Mouse (Mus musculus) embryonic facial prominence, embryonic 11.5 days (tissue): ENCODE results near the gene Vmn1r10. TPM values are rescaled to one million over a fixed set of nuclear protein-coding genes. Genes with fewer than 3 reads are reported as not detected.

Experiments used
- ATAC-seq: fragments of 200-750 bp; cut with Nextera tagmentation; replicated peaks from 2 replicates; pipeline ENCODE4 v1.8.0; 2017; ENCODE audit warnings: low read depth; ENCODE audit not compliant: insufficient number of reproducible peaks, low FRiP score, low TSS enrichment
- DNase-seq: peaks from one replicate; pipeline ENCODE4 v3.0.0-alpha.2; 2015; ENCODE audit warnings: low spot score
- H3K27ac ChIP-seq: fragments of 300-500 bp; sonication (generic); replicated peaks from 2 replicates; pipeline ENCODE4 v1.5.1; 2014; ENCODE audit warnings: mild to moderate bottlenecking, low read depth, low read length, control low read depth
- H3K27me3 ChIP-seq: fragments of 300-500 bp; sonication (generic); 2 replicates; pipeline ENCODE4 v1.6.1; 2014; ENCODE audit warnings: mild to moderate bottlenecking, low read length, moderate library complexity, mixed read lengths; ENCODE audit not compliant: control insufficient read depth, insufficient read depth
- H3K36me3 ChIP-seq: fragments of 300-500 bp; sonication (generic); replicated peaks from 2 replicates; pipeline ENCODE4 v1.6.1; 2014; ENCODE audit warnings: low read depth, mild to moderate bottlenecking, low read length, moderate library complexity, mixed read lengths; ENCODE audit not compliant: control insufficient read depth, insufficient read depth
- H3K4me1 ChIP-seq: fragments of 300-500 bp; sonication (generic); 2 replicates; pipeline ENCODE4 v1.6.1; 2014; ENCODE audit warnings: low read length, mixed read lengths; ENCODE audit not compliant: control insufficient read depth, insufficient read depth
- H3K4me2 ChIP-seq: fragments of 300-500 bp; sonication (generic); 2 replicates; pipeline ENCODE4 v1.6.1; 2014; ENCODE audit warnings: low read depth, mild to moderate bottlenecking, control low read depth, low read length, moderate library complexity
- H3K4me3 ChIP-seq: fragments of 300-500 bp; sonication (generic); 2 replicates; pipeline ENCODE4 v1.5.1; 2014; ENCODE audit warnings: low read depth, low read length, control low read depth
- H3K9ac ChIP-seq: fragments of 300-500 bp; sonication (generic); replicated peaks from 2 replicates; pipeline ENCODE4 v1.6.1; 2014; ENCODE audit warnings: mild to moderate bottlenecking, control low read depth, low read length
- H3K9me3 ChIP-seq: fragments of 300-500 bp; sonication (generic); replicated peaks from 2 replicates; pipeline ENCODE4 v1.6.1; 2016; ENCODE audit warnings: mild to moderate bottlenecking, low read length, inconsistent platforms, mixed read lengths; ENCODE audit not compliant: control insufficient read depth
- WGBS: fragments of 180-500 bp; shearing (Covaris S2); extraction: QIAGEN DNeasy Blood & Tissue Kit; methylation state at CpG from one replicate; pipeline ENCODE4 v1.1.7; 2014; 5-methylcytosine and 5-hydroxymethylcytosine counted together
- polyA plus RNA-seq: library from polyadenylated mRNA; unstranded; fragments of >200 nt; fragmentation: Nextera tagmentation; extraction: Ambion mirVana; gene quantifications from 2 replicates; pipeline ENCODE4 v1.2.1, GENCODE M21; 2014

The Vmn1r10 gene
- polyA plus RNA-seq, result not detected in 2 replicates

DNA sequence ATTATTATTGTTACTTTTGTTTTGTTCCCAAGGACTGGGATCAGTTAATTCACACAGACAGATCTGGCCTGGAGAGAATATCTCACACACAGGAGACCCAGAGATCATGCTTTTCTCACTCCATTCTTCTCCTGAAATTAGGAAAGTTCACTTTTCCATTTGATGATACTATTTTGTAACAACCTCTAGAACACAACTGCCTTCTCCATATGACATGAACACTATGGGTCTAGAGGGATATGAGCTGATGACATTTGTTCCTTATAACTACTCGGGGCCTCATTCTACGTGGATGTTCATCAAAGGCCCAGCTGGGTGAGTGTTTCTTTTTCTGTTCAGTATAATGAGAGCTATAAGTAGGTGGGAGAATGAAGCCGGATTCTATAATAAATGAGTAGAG, at the start of gene Vmn1r10:
Vmn1r10 (plus strand) TSS at position 301 of the 400 bp plus-strand sequence.
- Histone ChIP-seq H3K9me3 (no peaks in the 10 kb centered on the region), H3K4me3 (no peak within 1 kb of the TSS), H3K4me2 (no peak within 1 kb of the TSS), H3K36me3 (no peaks in the 10 kb centered on the region), H3K9ac (no peak within 1 kb of the TSS), H3K4me1 (no peaks in the 10 kb centered on the region), H3K27ac (no peak within 1 kb of the TSS), H3K27me3 (no peaks in the 10 kb centered on the region)
- 81% methylated on average over 3 of the region's 3 CpGs for WGBS
- DNase-seq, result no peak
- no peak for ATAC-seq

DNA sequence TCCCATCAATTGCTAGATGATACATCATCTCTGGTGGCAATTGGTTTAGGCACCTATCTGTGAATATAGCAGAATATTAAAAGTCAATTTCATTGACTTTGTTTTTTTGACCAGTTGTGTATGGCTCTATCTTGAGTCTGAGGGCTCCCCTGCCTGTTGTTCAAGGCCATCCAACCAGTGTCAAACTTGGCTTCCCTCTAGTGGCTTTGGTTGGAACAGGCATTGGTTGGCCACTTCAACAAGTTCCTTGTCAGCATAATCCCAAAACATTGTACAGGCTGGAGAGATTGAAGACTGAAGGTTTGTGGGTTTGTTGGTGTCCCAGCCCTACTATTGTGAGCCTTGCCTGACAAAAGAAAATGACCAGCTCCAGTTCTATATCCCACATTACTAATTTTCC, 45.5 kb upstream of the Vmn1r10 start:
- H3K9ac ChIP-seq, result no peak overlapping the region
- DNase-seq (no peak), ATAC-seq (no peak)

DNA sequence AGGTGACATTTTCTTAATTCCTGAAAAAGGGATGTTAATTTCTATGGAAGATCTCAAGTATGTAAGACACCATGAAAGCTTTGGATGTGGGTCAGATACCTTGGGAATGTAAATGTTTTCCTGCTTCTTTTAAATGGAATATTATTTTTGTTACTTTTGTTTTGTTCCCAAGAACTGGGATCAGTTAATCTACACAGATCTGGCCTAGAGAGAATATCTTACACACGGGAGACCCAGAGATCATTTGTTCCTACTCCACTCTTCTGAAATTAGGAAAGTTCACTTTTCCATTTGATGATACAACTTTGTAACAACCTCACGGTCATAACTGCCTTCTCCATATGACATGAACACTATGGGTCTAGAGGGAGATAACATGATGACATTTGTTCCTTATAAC, 42.8 kb upstream of the Vmn1r10 start, which contains the start of gene Vmn1r9:
Vmn1r9 (plus strand) TSS at position 301 of the 400 bp plus-strand sequence.
- 84% methylated on average over 2 of the region's 2 CpGs for WGBS
- H3K4me1 ChIP-seq, result no peaks in the 10 kb centered on the region
- ATAC-seq (no peak), DNase-seq (no peak)
- H3K27ac ChIP-seq, result no peak within 1 kb of the TSS
- H3K36me3 ChIP-seq, result no peaks in the 10 kb centered on the region
- no peaks in the 10 kb centered on the region for H3K27me3 ChIP-seq
- H3K4me2 ChIP-seq, result no peak within 1 kb of the TSS
- H3K4me3 ChIP-seq, result no peak within 1 kb of the TSS
- no peak within 1 kb of the TSS for H3K9ac ChIP-seq
- no peaks in the 10 kb centered on the region for H3K9me3 ChIP-seq

More for the DNA sequence above, 45.5 kb upstream of the Vmn1r10 start:
- Histone ChIP-seq H3K4me3 (no peak overlapping the region), H3K4me1 (no peaks in the 10 kb centered on the region), H3K27ac (no peak overlapping the region), H3K4me2 (no peak overlapping the region), H3K36me3 (no peaks in the 10 kb centered on the region), H3K9me3 (no peaks in the 10 kb centered on the region), H3K27me3 (no peaks in the 10 kb centered on the region)

DNA sequence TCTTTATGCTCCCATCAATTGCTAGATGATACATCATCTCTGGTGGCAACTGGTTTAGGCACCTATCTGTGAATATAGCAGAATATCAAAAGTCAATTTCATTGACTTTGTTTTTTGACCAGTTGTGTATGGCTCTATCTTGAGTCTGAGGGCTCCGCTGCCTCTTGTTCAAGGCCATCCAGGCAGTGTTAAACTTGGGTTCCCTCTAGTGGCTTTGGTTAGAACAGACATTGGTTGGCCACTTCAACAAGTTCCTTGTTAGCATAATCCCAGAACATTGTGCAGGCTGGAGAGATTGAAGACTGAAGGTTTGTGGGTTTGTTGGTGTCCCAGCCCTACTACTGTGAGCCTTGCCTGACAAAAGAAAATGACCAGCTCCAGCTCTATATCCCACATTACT, 2.9 kb upstream of the Vmn1r10 start:
- H3K9me3 ChIP-seq, result no peaks in the 10 kb centered on the region
- H3K4me3 ChIP-seq, result no peak overlapping the region
- H3K4me2 ChIP-seq, result no peak overlapping the region
- H3K9ac ChIP-seq, result no peak overlapping the region
- H3K27me3 ChIP-seq, result no peaks in the 10 kb centered on the region
- H3K36me3 ChIP-seq, result no peaks in the 10 kb centered on the region
- peak; percentile 1 for DNase-seq
- WGBS, result 66% methylated on average over 1 of the region's 1 CpGs
- no peaks in the 10 kb centered on the region for H3K4me1 ChIP-seq
- H3K27ac ChIP-seq, result no peak overlapping the region
- no peak for ATAC-seq

DNA sequence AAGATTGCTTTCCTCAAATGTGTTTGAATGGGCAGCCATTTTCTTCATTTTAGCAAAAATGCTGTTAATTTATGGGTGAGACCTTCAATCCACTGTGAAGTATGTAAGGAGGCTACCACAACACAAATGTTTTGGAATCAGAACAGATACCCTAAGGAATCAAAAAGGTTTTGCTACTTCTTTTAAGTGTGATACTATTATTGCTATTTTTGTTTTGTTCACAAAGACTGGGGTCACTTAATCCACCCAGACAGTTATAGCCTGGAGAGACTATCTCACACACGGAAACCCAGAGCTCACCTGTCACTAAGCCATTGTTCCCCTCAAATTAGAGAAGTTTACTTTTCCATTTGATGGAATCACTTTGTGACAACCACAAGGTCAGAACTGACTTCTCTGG, 23.9 kb downstream of the Vmn1r10 start, which contains the start of gene Vmn1r11:
Vmn1r11 (plus strand) TSS at position 301 of the 400 bp plus-strand sequence.
- no peak within 1 kb of the TSS for H3K4me2 ChIP-seq
- H3K9me3 ChIP-seq, result no peaks in the 10 kb centered on the region
- DNase-seq, result no peak
- WGBS, result 70% methylated on average over 1 of the region's 1 CpGs
- H3K4me1 ChIP-seq, result no peaks in the 10 kb centered on the region
- no peak within 1 kb of the TSS for H3K27ac ChIP-seq
- ATAC-seq, result no peak
- H3K27me3 ChIP-seq, result no peaks in the 10 kb centered on the region
- no peak within 1 kb of the TSS for H3K9ac ChIP-seq
- no peak within 1 kb of the TSS for H3K4me3 ChIP-seq
- no peaks in the 10 kb centered on the region for H3K36me3 ChIP-seq

DNA sequence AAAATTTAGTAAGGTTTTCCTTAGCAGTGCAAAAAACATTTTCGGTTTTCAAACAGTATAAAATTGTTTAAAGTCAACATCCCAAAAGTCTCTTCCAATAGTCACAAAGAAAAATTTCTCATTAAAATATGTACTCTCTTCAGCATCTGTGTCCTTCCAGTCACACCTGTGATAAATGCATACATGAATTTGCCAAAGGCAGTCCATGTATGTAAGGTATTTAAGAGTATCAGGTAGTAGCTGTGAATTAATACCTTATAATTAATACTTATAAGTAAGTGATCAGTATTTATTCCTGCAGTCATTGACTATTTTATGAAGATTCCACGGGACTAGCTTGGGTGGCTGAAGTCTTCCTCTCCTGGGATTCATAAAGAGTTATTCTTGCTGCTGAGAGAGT, 47.4 kb downstream of the Vmn1r10 start, which contains the start of gene Vmn1r12:
Vmn1r12 (plus strand) TSS at position 301 of the 400 bp plus-strand sequence.
- Histone ChIP-seq H3K27me3 (no peaks in the 10 kb centered on the region), H3K36me3 (no peaks in the 10 kb centered on the region), H3K4me2 (no peak within 1 kb of the TSS), H3K4me1 (no peaks in the 10 kb centered on the region), H3K4me3 (no peak within 1 kb of the TSS), H3K9me3 (no peaks in the 10 kb centered on the region), H3K9ac (no peak within 1 kb of the TSS), H3K27ac (no peak within 1 kb of the TSS)
- 84% methylated on average over 2 of the region's 2 CpGs for WGBS
- ATAC-seq (no peak), DNase-seq (no peak)

Other genes with a start within 250 kb of the Vmn1r10 start
- 80.5 and 85.2 TPM in 2 replicates for gene Nt5c3, start 185.5 kb upstream of the Vmn1r10 start, polyA plus RNA-seq
- gene Vmn1r4, start 185.4 kb upstream of the Vmn1r10 start, polyA plus RNA-seq, result 0.29 and 0.49 TPM in 2 replicates
- 0.06 TPM in 1 of 2 replicates, not detected in the other for gene Vmn1r5, start 139.2 kb upstream of the Vmn1r10 start, polyA plus RNA-seq
- not detected in 2 replicates for gene Vmn1r6, start 112.2 kb upstream of the Vmn1r10 start, polyA plus RNA-seq
- not detected in 2 replicates for gene Vmn1r7, start 84.1 kb upstream of the Vmn1r10 start, polyA plus RNA-seq
- gene Vmn1r8, start 77.2 kb upstream of the Vmn1r10 start, polyA plus RNA-seq, result not detected in 2 replicates
- not detected in 2 replicates for gene Vmn1r9, start 42.7 kb upstream of the Vmn1r10 start, polyA plus RNA-seq
- gene Vmn1r11, start 24.0 kb downstream of the Vmn1r10 start, polyA plus RNA-seq, result not detected in 2 replicates
- gene Vmn1r12, start 47.5 kb downstream of the Vmn1r10 start, polyA plus RNA-seq, result not detected in 2 replicates
- not detected in 2 replicates for gene Vmn1r13, start 93.8 kb downstream of the Vmn1r10 start, polyA plus RNA-seq
- gene Vmn1r14, start 122.2 kb downstream of the Vmn1r10 start, polyA plus RNA-seq, result not detected in 2 replicates
- gene Vmn1r15, start 148.5 kb downstream of the Vmn1r10 start, polyA plus RNA-seq, result not detected in 2 replicates
- not detected in 2 replicates for gene Vmn1r16, start 220.0 kb downstream of the Vmn1r10 start, polyA plus RNA-seq